Mouse (Mus musculus) E14TG2a.4 (cell line): ENCODE results near the gene Pycr1.

Experiments
- CTCF ChIP-seq: conservative IDR thresholded peaks from 2 replicates; pipeline ENCODE4 v1.5.1; 2014; ENCODE audit warnings: low read length
- NANOG ChIP-seq: IDR thresholded peaks from 2 replicates; pipeline ENCODE4 v1.6.1; 2014; ENCODE audit warnings: borderline replicate concordance, low read length, mixed read lengths
- POU5F1 ChIP-seq: IDR thresholded peaks from 2 replicates; pipeline ENCODE4 v1.6.1; 2014; ENCODE audit warnings: low read length, borderline replicate concordance

GRCm38 (mm10) chr11:120633520-120634343 is 9.8 kb downstream of the Pycr1 start, which contains the start of gene Mafg:
- no peak for TF ChIP-seq CTCF
- TF ChIP-seq NANOG: no peak
- no peak for TF ChIP-seq POU5F1
